Mouse (Mus musculus) activated CD4-positive, CD25-positive, alpha-beta regulatory T cell (primary cell): Measurements from ENCODE around the gene Eqtn. TPM values are rescaled to one million over a fixed set of nuclear protein-coding genes. Genes with fewer than 3 reads are reported as not detected.

Experiments
- polyA plus RNA-seq, 2 experiments: library from polyadenylated mRNA; unstranded; fragments of 100-300 nt; shearing (Covaris generic); gene quantifications; one replicate each; pipeline ENCODE4 v1.2.1; 2017

Gene Eqtn
- under 1 TPM in 1 of 2 experiments, not detected in 1; 0.22 TPM for polyA plus RNA-seq

DNA sequence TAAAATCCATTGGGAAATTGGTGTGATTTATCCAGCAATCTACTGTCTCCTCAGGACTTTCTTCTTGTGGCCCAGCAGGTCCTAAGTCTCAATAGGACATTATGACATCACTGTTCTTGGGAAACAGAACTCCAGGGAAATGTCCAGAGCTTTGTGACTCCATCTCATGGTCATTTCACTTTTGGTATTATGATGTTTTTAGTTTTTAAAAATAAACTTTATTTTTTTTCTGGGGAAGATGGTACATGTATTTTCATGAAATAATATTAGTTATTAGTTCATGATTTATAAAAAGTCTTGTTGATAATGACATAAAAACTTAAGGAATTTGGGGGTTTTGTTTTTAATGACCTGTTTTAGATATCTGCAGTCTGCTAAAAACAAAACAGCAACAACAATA is at the start of gene Eqtn:
Gene Eqtn, minus strand, starts transcription at position 101 of the 400 bp plus-strand sequence.

Other genes starting within 250 kb of the Eqtn start
- gene Tek, start 189.6 kb downstream of the Eqtn start, polyA plus RNA-seq: under 1 TPM in 1 of 2 experiments, not detected in 1; 0.04 TPM
- 10 to 100 TPM; 42.4 to 54.4 TPM for gene Mysm1, start 50.3 kb upstream of the Eqtn start, polyA plus RNA-seq
- 10 to 100 TPM in 1 of 2 experiments, 1 to 10 TPM in 1; 7.6 to 37.9 TPM for gene Jun, start 123.4 kb upstream of the Eqtn start, polyA plus RNA-seq